Mouse (Mus musculus) lung, postnatal 0 days (tissue): ENCODE measurements around the gene Rtn4rl1. TPM values are rescaled to one million over a fixed set of nuclear protein-coding genes. Genes with fewer than 3 reads are reported as not detected.
A peak's percentile ranks its signal among the peaks of the same experiment; 100 is the strongest.

Experiments
- ATAC-seq: fragments of 200-750 bp; cut with Nextera tagmentation; 2 replicates; pipeline ENCODE4 v1.8.0; 2017; ENCODE audit warnings: moderate library complexity
- DNase-seq: peaks from one replicate; pipeline ENCODE4 v3.0.0-alpha.2; 2016; ENCODE audit warnings: low spot score
- H3K27ac ChIP-seq: fragments of 300-500 bp; sonication (generic); 2 replicates; pipeline ENCODE4 v1.5.1; 2014; ENCODE audit warnings: antibody characterized with exemption, mild to moderate bottlenecking, low read length, mixed read lengths
- H3K27me3 ChIP-seq: fragments of 300-500 bp; sonication (generic); replicated peaks from 2 replicates; pipeline ENCODE4 v1.6.1; 2014; ENCODE audit warnings: low read length, mixed read lengths; ENCODE audit not compliant: insufficient read depth
- H3K36me3 ChIP-seq: fragments of 300-500 bp; sonication (generic); 2 replicates; pipeline ENCODE4 v1.6.1; 2014; ENCODE audit warnings: low read length, mixed read lengths; ENCODE audit not compliant: insufficient read depth
- H3K4me1 ChIP-seq: fragments of 300-500 bp; sonication (generic); 2 replicates; pipeline ENCODE4 v1.6.1; 2014; ENCODE audit warnings: antibody characterized with exemption, low read depth, low read length, mixed read lengths; ENCODE audit not compliant: insufficient read depth
- H3K4me2 ChIP-seq: fragments of 300-500 bp; sonication (generic); replicated peaks from 2 replicates; pipeline ENCODE4 v1.6.1; 2014; ENCODE audit warnings: low read depth, mild to moderate bottlenecking, low read length, moderate library complexity, mixed read lengths
- H3K4me3 ChIP-seq: fragments of 300-500 bp; sonication (generic); 2 replicates; pipeline ENCODE4 v1.5.1; 2014; ENCODE audit warnings: low read depth, low read length
- H3K9ac ChIP-seq: fragments of 300-500 bp; sonication (generic); replicated peaks from 2 replicates; pipeline ENCODE4 v1.6.1; 2014; ENCODE audit warnings: low read depth, mild to moderate bottlenecking
- H3K9me3 ChIP-seq: fragments of 300-500 bp; sonication (generic); 2 replicates; pipeline ENCODE4 v1.6.1; 2016; ENCODE audit warnings: low read length, mixed read lengths
- CTCF ChIP-seq: IDR thresholded peaks from 2 replicates; pipeline ENCODE4 v1.5.1; 2016; ENCODE audit warnings: antibody characterized with exemption, mild to moderate bottlenecking
- EP300 ChIP-seq: IDR thresholded peaks from 2 replicates; pipeline ENCODE4 v1.6.1; 2016; ENCODE audit warnings: antibody characterized with exemption, mild to moderate bottlenecking, control low read depth
- WGBS: fragments of 180-500 bp; shearing (Covaris S2); extraction: QIAGEN DNeasy Blood & Tissue Kit; methylation state at CpG from one replicate; pipeline ENCODE4 v1.1.7; 2014; 5-methylcytosine and 5-hydroxymethylcytosine counted together
- polyA plus RNA-seq: library from polyadenylated mRNA; unstranded; fragments of >200 nt; fragmentation: Nextera tagmentation; extraction: Ambion mirVana; gene quantifications from 2 replicates; pipeline ENCODE4 v1.2.1, GENCODE M21; 2015

Rtn4rl1 gene
- polyA plus RNA-seq, 1 experiment from 2014 or later = 4.3 TPM

GRCm38 (mm10) chr11:75150346-75150745 is 43.2 kb upstream of the Rtn4rl1 start:
- Histone ChIP-seq H3K9me3 (no peaks in the 10 kb centered on the region), H3K27me3 (no peaks in the 10 kb centered on the region), H3K4me3 (no peak overlapping the region), H3K4me1 (peaks cover 11% of the 10 kb centered on the region; the same call in 1 of the 2 replicates), H3K4me2 (no peak overlapping the region), H3K36me3 (no peaks in the 10 kb centered on the region), H3K9ac (no peak overlapping the region), H3K27ac (no peak overlapping the region)
- DNase-seq (no peak), ATAC-seq (no peak)
- WGBS = 67% methylated on average over 1 of the region's 1 CpGs
- TF ChIP-seq CTCF = no peak
- no peak for TF ChIP-seq EP300

DNA sequence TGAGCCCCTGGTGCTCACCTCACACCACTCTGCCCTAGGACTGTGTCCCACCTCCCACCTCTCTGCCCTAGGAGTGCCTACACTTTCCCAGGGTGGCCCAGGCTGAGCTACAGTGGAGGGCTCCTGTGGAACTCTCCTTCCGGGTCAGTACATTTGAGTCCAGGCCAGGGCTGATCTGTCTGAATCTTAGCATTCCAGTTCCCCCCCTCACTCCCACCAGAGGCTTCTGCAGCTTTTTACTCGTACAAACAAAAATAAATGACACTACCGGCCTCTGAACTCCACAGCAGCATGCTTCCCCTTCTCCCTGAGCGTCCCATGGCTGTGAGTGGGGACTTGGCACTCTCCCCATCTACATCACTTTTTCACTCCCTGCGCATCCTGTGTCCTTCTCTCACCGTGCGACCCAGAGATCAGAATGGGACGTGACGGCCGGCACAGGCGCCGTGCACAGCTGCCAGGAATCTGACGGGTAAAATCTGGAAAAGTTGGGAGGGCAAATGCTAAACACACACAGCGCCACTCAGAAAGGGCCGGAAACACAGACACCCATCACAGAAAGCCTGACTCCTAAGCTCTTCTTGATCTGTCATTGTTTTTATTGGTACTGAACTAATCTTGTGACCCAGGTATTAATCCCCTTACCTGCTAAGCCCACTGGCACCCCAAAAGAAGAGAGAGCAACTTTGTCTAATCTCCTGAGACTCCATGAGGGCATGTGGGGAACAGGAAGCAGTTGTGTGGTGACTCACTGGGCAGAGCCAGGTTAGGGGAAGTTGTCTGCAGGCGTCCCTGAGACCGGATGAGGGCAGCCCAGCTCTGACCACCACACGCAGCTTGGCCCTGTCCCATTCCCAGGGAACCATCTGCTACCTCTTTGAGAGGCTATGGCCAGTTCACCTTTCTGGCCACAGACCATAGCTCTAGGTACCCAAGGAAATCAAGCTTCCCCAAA is 40.7 kb upstream of the Rtn4rl1 start:
- Histone ChIP-seq H3K27ac (peak overlapping the region; percentile 73), H3K27me3 (no peaks in the 10 kb centered on the region), H3K36me3 (no peaks in the 10 kb centered on the region), H3K4me1 (peaks cover 9% of the 10 kb centered on the region; the same call in 1 of the 2 replicates), H3K9ac (no peak overlapping the region), H3K9me3 (no peaks in the 10 kb centered on the region), H3K4me2 (no peak overlapping the region), H3K4me3 (no peak overlapping the region)
- TF ChIP-seq EP300 (peak; percentile 71), CTCF (peak; percentile 15; the same call in 1 of the 2 replicates)
- peak; percentile 76 for DNase-seq
- WGBS = 25% methylated on average over 18 of the region's 18 CpGs
- peak; percentile 75 for ATAC-seq

DNA sequence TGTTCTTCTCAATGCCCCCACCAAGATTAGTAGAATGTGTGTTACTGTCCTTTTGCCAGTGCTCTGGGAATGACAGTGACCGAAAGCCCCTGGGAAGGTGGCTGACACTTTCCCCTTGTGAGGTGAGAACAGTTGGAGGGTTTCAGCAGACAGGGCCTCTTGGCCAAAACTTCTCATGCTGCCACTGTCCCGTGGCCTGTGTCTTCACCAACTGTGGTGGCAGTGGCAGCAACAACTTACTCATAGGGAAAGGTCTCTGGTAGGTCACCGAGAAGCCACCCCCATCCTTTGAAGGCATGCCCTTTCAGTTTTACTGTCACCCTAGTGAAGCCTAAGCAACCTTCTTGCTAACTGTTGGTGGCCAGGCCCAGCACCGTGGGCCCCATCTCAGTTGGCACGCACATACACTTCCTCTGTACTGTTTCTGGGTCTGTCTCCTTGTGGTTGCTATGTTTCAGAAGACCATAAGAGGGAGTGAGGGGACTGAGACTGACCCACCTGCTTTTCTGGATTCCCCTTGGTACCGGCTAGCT is 39.5 kb upstream of the Rtn4rl1 start:
- peak; percentile 49 for DNase-seq
- WGBS = 59% methylated on average over 6 of the region's 6 CpGs
- 0 out of 2 replicates have a peak overlapping the region, but pooled peaks have one; percentile 16 for H3K27ac ChIP-seq

GRCm38 (mm10) chr11:75155985-75156384 is 37.6 kb upstream of the Rtn4rl1 start:
- Histone ChIP-seq H3K4me1 (peaks cover 15% of the 10 kb centered on the region; the same call in 1 of the 2 replicates), H3K9ac (no peak overlapping the region), H3K27me3 (no peaks in the 10 kb centered on the region), H3K36me3 (0 out of 2 replicates have a peak, but pooled peaks cover 5% of the 10 kb centered on the region), H3K4me3 (no peak overlapping the region), H3K27ac (peak overlapping the region; percentile 52; the same call in 1 of the 2 replicates), H3K4me2 (no peak overlapping the region), H3K9me3 (no peaks in the 10 kb centered on the region)
- WGBS = 37% methylated on average over 6 of the region's 6 CpGs
- TF ChIP-seq EP300 (no peak), CTCF (no peak)
- no peak for ATAC-seq
- DNase-seq = no peak

More for the DNA sequence above, 39.5 kb upstream of the Rtn4rl1 start:
- no peak overlapping the region for H3K4me2 ChIP-seq
- H3K36me3 ChIP-seq = no peaks in the 10 kb centered on the region
- H3K4me3 ChIP-seq = no peak overlapping the region
- no peak for ATAC-seq
- peaks cover 15% of the 10 kb centered on the region; the same call in 1 of the 2 replicates for H3K4me1 ChIP-seq
- H3K9me3 ChIP-seq = no peaks in the 10 kb centered on the region
- no peaks in the 10 kb centered on the region for H3K27me3 ChIP-seq
- TF ChIP-seq CTCF (peak; percentile 42), EP300 (no peak)
- H3K9ac ChIP-seq = no peak overlapping the region

- no peak overlapping the region for H3K9ac ChIP-seq
- 0 out of 2 replicates have a peak, but pooled peaks cover 5% of the 10 kb centered on the region for H3K36me3 ChIP-seq
- DNase-seq (peak; percentile 57), ATAC-seq (no peak)
- TF ChIP-seq CTCF (no peak), EP300 (no peak)
- no peak overlapping the region for H3K4me3 ChIP-seq
- peak overlapping the region; percentile 52; the same call in 1 of the 2 replicates for H3K27ac ChIP-seq
- no peaks in the 10 kb centered on the region for H3K9me3 ChIP-seq
- 32% methylated on average over 5 of the region's 5 CpGs for WGBS
- H3K4me2 ChIP-seq = no peak overlapping the region
- H3K27me3 ChIP-seq = no peaks in the 10 kb centered on the region
- H3K4me1 ChIP-seq = peaks cover 15% of the 10 kb centered on the region; the same call in 1 of the 2 replicates
These were observed 37.2 kb upstream of the Rtn4rl1 start for GRCm38 (mm10) chr11:75156416-75156815.

DNA sequence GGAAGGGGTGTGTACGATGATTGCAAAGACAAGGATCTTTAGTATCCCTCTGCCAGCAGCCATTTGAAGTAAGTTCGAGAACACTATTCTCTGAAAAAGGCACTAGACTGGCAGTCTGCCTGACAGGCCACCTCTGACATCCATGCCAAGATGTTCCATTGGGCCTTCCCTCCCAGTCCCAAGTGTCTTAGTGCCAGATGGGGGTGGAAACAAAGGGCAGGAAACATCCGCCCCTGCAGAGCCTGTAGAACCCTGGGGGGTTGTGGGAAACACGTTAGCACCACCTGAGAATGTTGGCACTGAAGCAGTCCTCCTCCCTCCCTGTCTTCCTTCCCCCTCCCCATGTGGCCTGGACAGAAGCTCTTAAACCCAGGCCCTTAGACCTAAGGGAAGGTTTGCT is 36.5 kb upstream of the Rtn4rl1 start:
- TF ChIP-seq EP300 (no peak), CTCF (no peak)
- Histone ChIP-seq H3K9ac (no peak overlapping the region), H3K4me1 (peaks cover 15% of the 10 kb centered on the region; the same call in 1 of the 2 replicates), H3K4me2 (no peak overlapping the region), H3K36me3 (0 out of 2 replicates have a peak, but pooled peaks cover 5% of the 10 kb centered on the region), H3K27me3 (no peaks in the 10 kb centered on the region), H3K4me3 (no peak overlapping the region), H3K27ac (0 out of 2 replicates have a peak overlapping the region, but pooled peaks have one; percentile 35), H3K9me3 (no peaks in the 10 kb centered on the region)
- WGBS = 36% methylated on average over 4 of the region's 4 CpGs
- DNase-seq (no peak), ATAC-seq (no peak)
